Mouse (Mus musculus): ENCODE data around the gene Rnf185.

The Rnf185 gene

DNA sequence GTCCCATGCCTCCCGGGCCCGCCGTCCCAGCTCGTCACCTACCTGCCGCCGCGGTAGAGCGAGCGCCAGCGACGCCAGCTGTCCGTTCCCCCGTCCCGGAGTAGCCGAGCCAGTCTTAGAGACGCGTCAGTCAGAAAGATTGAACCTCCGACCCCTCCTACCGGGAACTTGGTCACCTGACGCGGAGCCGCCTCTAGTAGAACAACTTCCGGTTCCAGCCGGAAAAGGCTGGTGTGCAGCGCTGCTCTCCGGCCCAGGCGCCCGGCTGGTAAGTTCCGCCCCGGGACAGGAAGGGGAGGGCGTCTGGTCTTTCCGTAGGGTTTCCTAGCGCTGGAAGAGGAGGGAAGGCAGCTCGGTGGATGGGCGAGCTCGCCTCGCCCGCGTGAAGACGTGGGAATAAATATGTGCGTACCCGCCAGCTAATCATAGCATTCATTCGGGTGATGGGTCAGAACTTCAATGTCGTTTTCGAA lies at the start of gene Rnf185:
Gene Rnf185, minus strand, starts transcription at position 197 of the 473 bp plus-strand sequence.
- peak; percentile 94 for DNase-seq

GRCm38 (mm10) chr11:3497296-3497695 lies 45.1 kb upstream of the Rnf185 start:
- no peak for DNase-seq

GRCm38 (mm10) chr11:3496756-3497155 lies 44.6 kb upstream of the Rnf185 start:
- no peak for DNase-seq

DNA sequence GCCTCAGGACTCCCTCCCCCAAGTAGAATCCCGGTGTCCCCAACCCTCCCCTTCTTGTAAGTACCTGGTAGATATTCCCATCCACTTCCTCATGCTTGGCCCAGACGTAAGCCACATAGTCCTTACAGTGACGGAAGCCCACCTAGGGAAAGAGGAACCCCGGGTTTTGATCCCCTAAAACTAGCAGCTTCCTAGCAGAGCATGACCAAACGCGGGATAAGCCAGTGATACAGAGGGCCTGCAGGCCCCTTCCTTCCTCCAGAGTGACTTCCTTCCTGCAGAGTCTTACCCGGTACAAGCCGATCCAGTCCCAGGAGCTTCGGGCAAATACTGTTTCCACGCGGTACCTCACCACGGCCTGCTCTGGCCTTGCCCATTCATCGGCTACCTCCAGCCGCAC lies 43.3 kb upstream of the Rnf185 start:
- no peak for DNase-seq

GRCm38 (mm10) chr11:3494857-3495256 lies 42.7 kb upstream of the Rnf185 start:
- DNase-seq = no peak

GRCm38 (mm10) chr11:3492748-3493147 lies 40.6 kb upstream of the Rnf185 start:
- DNase-seq = no peak

DNA sequence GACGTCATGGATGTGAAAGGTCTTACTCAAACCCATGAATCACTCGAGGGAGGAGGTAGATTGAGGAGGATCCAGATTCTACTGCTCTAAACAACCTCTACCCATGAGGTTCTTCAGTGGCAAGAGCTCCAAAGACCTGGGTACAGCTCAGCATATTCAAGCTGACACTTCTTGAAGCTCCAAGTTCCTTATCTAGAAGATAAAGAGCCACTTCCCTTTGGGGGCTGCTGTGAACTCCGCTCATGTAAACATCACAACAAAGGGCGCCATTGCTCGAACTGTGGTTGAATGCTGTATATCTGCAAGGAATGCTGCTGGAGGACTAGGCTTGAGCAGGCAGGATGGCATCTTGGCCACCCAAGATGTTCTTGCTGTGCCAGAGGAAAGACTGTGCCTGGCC lies 36.9 kb upstream of the Rnf185 start:
- DNase-seq = no peak

DNA sequence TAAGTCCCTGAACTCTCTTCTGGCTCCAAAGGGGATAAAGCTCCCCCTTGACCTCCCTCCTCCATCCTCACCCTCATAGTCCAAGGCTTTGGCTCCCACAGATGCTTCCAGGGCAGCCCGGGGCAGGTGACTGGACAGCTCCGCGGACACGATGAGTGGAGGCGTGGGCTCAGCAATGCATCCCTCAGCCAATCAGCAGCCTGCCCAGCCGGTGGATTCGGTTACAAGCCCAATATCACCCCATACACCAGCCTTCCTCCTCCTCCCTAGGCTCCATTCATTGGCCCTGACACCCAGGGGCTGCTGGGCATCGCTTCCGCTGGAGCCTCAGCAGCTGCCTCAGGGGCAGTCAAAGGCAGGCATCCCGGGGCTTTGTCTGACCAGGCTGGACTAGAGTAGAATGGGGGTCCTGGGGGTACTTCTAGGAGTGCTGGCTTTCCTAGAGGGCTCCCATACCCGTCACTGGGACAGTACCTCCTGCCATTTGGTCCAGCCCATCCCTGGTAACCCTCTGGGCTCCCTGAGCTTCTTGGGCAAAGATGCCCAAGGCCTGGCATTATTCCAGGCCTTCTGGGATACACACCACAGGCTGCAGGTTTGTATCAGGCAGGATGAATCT lies 35.9 kb upstream of the Rnf185 start, which contains the start of gene Pla2g3:
Gene Pla2g3, plus strand, starts transcription at position 333 of the 619 bp plus-strand sequence.
- DNase-seq = no peak

DNA sequence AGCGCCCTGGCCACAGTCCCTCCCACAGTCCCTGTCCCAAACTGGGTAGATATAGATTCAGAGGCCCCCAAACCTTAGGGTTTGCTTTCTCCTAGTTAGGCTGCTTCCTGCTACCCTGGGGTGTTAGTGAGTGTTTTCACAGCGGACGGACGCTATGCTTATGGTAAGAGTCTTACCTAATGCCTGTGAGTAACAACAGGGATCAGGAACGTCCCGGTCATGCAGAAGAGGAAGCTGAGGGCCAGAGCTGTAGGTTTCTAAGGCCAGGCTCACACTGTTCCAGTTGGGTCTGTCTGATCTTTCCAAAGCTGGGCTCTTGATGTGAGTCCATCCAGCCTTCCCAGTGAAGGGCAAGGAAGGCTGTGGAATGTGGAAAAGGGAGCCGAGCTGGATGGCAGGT lies 34.2 kb upstream of the Rnf185 start:
- DNase-seq = no peak

GRCm38 (mm10) chr11:3483980-3484642 lies 31.9 kb upstream of the Rnf185 start:
- no peak for DNase-seq

DNA sequence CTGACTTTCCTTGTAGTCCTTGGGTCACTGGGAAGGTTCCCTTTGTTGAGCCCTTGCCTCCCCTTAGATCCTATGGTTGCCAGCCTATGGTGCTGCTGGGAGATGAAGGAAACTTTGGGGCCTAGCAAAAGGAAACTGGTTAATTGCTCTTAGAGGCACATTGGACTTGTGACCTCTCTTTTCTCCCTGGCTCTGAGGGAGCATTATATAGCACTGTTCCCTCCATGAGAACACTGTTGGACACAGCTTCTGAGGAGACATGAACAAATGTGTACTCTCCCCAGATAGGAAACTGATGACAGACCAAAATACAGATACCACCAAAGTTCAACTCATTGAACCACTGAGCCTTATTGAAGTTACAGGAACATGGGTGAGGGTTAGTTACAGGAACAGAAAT lies 23.3 kb upstream of the Rnf185 start:
- DNase-seq = no peak

DNA sequence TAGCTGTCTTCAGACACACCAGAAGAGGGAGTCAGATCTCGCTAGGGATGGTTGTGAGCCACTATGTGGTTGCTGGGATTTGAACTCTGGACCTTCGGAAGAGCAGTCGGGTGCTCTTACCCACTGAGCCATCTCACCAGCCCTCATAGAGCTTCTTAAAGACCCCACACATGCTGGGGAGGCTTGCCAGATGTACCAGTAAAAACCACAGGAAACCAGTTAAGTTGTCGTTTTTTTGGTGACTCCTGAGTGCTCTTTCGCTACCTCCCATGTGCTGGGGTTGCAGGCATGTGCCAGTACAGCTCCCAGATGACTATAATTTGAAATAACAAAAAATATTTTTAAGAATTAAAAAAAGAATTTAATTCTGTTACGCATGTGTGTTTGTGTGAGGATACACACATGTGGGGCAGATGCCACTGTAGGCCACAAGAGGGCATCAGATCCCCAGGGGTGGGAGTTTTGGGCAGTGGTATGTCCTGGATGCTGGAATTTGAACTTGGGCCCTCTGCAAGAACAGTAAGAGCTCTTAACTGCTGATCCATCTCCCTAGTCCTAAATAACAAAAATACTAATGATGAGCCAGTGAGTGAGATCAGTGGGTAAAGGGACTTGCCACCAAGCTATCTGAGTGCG lies 22.4 kb upstream of the Rnf185 start:
- DNase-seq = peak; percentile 27

DNA sequence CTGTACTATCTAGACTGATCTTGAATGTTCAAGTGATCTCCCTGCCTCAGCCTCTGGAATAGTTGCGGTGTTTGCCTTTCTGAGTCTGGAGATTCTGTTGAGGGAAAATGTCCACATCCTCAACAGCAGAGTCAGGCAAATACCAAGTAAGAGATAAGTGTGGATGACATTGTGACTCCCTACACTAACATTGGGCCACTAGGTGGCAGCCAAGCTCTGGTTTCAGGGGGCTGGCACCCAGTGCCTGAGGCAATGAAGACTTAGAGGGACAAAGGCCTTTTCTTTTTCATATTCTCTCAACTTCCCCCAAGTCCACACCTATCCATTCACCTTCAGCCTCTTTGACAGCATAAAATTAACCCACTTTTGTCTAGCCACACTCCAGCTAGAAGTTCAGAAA lies 20.3 kb upstream of the Rnf185 start:
- DNase-seq = peak; percentile 91

DNA sequence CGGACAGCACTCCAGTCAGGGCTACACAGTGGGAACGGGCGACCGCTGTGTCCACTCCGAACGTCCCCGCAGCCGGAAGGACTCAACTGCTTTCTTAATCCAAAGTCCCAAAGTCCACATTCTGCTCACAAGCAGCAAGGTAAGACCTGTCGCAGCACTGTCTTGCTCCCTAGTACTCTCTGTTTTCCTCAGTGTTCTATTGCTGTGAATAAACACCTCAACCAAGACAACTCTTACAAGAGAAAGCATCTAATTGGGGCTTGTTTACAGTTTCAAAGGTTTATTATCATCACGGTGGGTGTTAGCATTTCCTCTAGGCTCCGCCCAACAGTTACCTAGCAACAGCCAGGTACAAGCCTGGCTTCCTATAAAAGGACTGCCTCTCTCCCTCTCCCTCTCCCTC lies 19.3 kb upstream of the Rnf185 start:
- no peak for DNase-seq

GRCm38 (mm10) chr11:3462846-3463245 lies 10.7 kb upstream of the Rnf185 start:
- DNase-seq = no peak

- DNase-seq = no peak
Observed at GRCm38 (mm10) chr11:3459105-3459468, 6.9 kb upstream of the Rnf185 start.

DNA sequence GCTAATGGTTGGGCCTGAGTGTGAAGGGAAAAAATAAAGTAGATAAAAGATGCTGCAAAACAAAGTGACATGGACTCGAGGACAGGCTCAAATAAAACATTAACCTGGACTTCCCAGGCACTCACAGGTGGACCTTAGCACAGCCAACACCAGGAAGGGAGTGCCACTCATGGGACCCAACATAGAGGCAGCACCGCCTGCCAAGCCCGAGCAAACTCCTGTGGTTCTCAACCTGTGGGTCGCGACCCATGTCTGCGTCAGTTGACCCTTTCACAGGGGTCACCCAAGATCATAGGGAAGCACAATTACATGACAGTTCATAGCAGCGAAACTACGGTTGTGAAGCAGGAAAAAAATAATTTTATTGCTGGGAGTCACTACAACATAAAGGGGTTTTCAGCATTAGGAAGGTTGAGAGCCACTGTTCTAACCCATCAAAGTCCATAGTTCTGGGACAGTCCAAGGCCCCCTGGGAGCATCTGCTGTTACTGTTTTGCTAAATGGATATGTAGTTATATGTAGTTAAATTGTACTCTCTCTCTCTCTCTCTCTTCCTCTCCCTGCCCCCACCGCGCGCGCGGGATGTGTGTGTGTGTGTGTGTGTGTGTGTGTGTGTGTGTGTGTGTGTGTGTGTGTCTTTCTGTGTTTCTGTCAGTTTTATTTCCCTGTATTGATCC lies 6.4 kb upstream of the Rnf185 start:
- DNase-seq = no peak

DNA sequence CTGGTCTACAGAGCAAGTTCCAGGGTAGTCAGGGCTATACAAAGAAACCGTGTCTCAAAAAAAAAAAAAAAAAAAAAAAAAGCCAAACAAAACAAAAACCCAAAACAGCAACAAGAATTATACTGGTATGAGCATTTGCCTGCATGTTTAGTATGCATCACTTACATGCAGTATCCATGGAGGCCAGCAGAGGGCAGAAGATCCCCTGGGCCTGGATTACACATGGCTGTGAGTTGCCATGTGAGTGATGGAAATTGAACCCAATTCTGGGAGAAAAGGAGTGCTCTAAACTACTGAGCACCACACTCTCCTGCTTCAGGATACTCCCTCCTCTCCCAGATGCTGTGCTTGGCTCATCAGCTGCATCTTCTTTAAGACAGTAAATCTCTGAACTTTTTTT lies 4.2 kb upstream of the Rnf185 start:
- DNase-seq = peak; percentile 80

- DNase-seq = no peak
Observed at GRCm38 (mm10) chr11:3454506-3454905, 2.3 kb upstream of the Rnf185 start.

- DNase-seq = no peak
Observed at GRCm38 (mm10) chr11:3453467-3453866, 1.3 kb upstream of the Rnf185 start.

DNA sequence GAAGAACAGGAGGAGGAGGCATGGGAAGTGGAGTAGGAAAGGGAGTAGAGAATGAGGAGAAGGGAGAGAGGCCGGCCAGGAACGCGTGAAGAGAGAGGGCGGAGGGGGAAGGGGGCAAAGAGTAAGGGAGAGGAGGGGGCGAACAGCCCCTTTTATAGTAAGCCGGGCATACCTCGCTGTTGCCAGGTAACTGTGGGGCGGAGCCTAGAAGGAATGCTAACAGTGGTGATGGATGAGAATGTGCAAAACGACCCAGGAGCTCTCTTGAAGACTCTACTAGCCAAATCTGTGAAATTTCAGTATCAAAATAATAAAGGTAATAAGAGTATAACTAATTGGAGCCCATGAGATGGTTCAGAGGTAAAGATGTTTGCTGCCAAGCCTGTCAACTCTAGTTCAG lies 606 bp upstream of the Rnf185 start:
- DNase-seq = peak; percentile 12

GRCm38 (mm10) chr11:3451701-3452163 lies 431 bp downstream of the Rnf185 start:
- DNase-seq = peak; percentile 57

GRCm38 (mm10) chr11:3444875-3445274 lies 7.3 kb downstream of the Rnf185 start:
- no peak for DNase-seq

- no peak for DNase-seq
Observed at GRCm38 (mm10) chr11:3443091-3443490, 9.1 kb downstream of the Rnf185 start.

All from lung, postnatal 14 days (tissue).